Comparison of ENCODE assay signal across 13 mouse cellular contexts in the genomic region with DNA sequence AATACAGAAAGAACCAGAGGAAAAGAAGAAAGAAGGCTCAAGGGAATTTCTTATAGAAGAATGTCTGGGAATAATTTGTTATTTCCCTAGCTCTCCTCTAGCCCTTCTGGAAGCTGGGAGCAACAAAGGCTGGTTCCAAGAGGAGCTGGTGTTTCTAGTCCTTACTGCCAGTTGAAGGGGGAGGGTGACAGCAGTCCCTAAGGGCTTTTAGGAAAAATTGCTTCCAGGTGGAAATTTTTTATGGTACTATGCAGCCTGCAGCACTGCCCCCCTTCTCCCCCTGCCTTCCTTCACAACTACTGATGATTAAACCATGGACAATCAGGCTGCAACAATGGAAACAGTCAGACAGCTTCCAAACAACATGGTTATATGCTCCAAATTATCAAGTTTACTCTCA.
"Had no signal": no experiment of that assay in that cellular context is flagged by ENCODE, and none has a peak within 500 bp of the region (broad histone marks: within the 10 kb centered on the region; RNA-seq: fewer than 3 reads in every experiment).

No protein-coding gene starts in this region.

- H3K36me3 ChIP-seq: kidney, embryonic 15.5 days; liver, embryonic 15.5 days; midbrain, embryonic 13.5 days had no signal

- H3K9ac ChIP-seq: kidney, embryonic 15.5 days; liver, embryonic 15.5 days; midbrain, embryonic 13.5 days had no signal

- H3K4me2 ChIP-seq: kidney, embryonic 15.5 days; liver, embryonic 11.5 days; liver, embryonic 15.5 days; midbrain, embryonic 13.5 days had no signal

- H3K27ac ChIP-seq: kidney, embryonic 15.5 days; liver, embryonic 15.5 days; midbrain, embryonic 13.5 days had no signal

- H3K27me3 ChIP-seq: kidney, embryonic 15.5 days; liver, embryonic 15.5 days; midbrain, embryonic 13.5 days had no signal

- H3K4me1 ChIP-seq: kidney, embryonic 15.5 days; liver, embryonic 15.5 days; midbrain, embryonic 13.5 days had no signal

- H3K9me3 ChIP-seq: kidney, embryonic 15.5 days; liver, embryonic 15.5 days; midbrain, embryonic 13.5 days had no signal

- ATAC-seq: lung, postnatal 0 days; midbrain, embryonic 13.5 days had no signal

- H3K4me3 ChIP-seq: kidney, embryonic 15.5 days; liver, embryonic 15.5 days; midbrain, embryonic 13.5 days had no signal

- DNase-seq: kidney, adult 18-20 months; kidney, postnatal 25 days; layer of hippocampus, postnatal 36 days; left cerebral cortex, postnatal 4 days; lung, adult 2 months; lung, postnatal 36 days; right cerebral cortex, postnatal 14 days; thymus, postnatal 36 days had no signal
